In the genomic region with DNA sequence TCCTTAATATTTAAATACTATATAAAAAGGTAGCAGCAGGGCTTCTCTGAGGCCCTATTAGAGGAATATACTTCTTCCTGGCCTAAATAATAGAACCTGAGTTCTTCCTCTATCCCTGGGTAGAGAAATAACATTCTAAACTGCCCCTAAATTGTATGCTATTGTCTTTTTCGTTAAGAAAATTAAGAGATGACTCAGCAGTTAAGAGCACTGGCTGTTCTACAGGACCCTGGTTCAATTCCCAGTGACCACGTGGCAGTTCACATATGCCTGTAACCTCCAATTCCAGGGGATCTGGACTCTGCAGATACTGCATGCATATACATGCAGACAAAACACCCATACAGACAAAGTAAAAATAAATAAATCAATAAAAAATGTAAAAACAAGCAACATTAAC, we compare ENCODE assay signal across 23 mouse cellular contexts. TPM values are rescaled to one million over a fixed set of nuclear protein-coding genes. Genes with fewer than 3 reads are reported as not detected.
"Had no signal": no experiment of that assay in that cellular context is flagged by ENCODE, and none has a peak within 500 bp of the region (broad histone marks: within the 10 kb centered on the region; RNA-seq: fewer than 3 reads in every experiment).

No protein-coding gene starts in this region.

- H3K9me3 ChIP-seq: heart, embryonic 10.5 days; heart, embryonic 12.5 days; hindbrain, embryonic 12.5 days; limb, embryonic 13.5 days; limb, embryonic 15.5 days had no signal

- H3K4me2 ChIP-seq: heart, embryonic 12.5 days; hindbrain, embryonic 12.5 days; hindbrain, embryonic 14.5 days; limb, embryonic 13.5 days; limb, embryonic 15.5 days had no signal

- H3K36me3 ChIP-seq: liver, embryonic 12.5 days had no signal

- ATAC-seq: hindbrain, embryonic 16.5 days; intestine, postnatal 0 days; liver, embryonic 12.5 days had no signal

- H3K27ac ChIP-seq: gastrocnemius, adult 2 months; heart, embryonic 10.5 days; hindbrain, embryonic 10.5 days; hindbrain, embryonic 12.5 days; hindbrain, embryonic 14.5 days; layer of hippocampus, adult 2 months; left cerebral cortex, adult 2 months; limb, embryonic 13.5 days; limb, embryonic 15.5 days; liver, embryonic 12.5 days had no signal

- H3K9ac ChIP-seq: heart, embryonic 12.5 days; hindbrain, embryonic 12.5 days; hindbrain, embryonic 14.5 days; limb, embryonic 13.5 days; limb, embryonic 15.5 days; liver, embryonic 12.5 days had no signal

- H3K4me3 ChIP-seq: gastrocnemius, adult 2 months; heart, embryonic 10.5 days; heart, embryonic 12.5 days; hindbrain, embryonic 10.5 days; hindbrain, embryonic 12.5 days; layer of hippocampus, adult 2 months; left cerebral cortex, adult 2 months; limb, embryonic 13.5 days; limb, embryonic 15.5 days; liver, embryonic 12.5 days had no signal

- DNase-seq: gastrocnemius, adult 2 months; gastrocnemius, postnatal 10 days; gastrocnemius, postnatal 25 days; heart, adult 18-20 months; heart, postnatal 10 days; heart, postnatal 4 days; kidney, adult 18-20 months; kidney, adult 8-10 months; kidney, postnatal 4 days; left cerebral cortex, postnatal 4 days had no signal

- H3K27me3 ChIP-seq: heart, embryonic 12.5 days; hindbrain, embryonic 12.5 days; limb, embryonic 13.5 days; limb, embryonic 15.5 days; liver, embryonic 12.5 days had no signal

RNA-seq across cellular contexts. Expression of a gene that starts 53.6 kb away (rescaled TPM):
- polyA plus RNA-seq: inflammation-experienced regulatory T-cells, adult 6 months; liver, embryonic 12.5 days had no signal
